Mouse (Mus musculus): ENCODE data around the gene Tbcb. TPM values are rescaled to one million over a fixed set of nuclear protein-coding genes. Genes with fewer than 3 reads are reported as not detected.
"Not testable (repeated sequence)": the region's sequence is repeated elsewhere in the genome, so short reads cannot be mapped to it uniquely, and the experiment has no call there.

The Tbcb gene
- 100 to 1,000 TPM; 110 to 130 (median 118) TPM for total RNA-seq (2022)

DNA sequence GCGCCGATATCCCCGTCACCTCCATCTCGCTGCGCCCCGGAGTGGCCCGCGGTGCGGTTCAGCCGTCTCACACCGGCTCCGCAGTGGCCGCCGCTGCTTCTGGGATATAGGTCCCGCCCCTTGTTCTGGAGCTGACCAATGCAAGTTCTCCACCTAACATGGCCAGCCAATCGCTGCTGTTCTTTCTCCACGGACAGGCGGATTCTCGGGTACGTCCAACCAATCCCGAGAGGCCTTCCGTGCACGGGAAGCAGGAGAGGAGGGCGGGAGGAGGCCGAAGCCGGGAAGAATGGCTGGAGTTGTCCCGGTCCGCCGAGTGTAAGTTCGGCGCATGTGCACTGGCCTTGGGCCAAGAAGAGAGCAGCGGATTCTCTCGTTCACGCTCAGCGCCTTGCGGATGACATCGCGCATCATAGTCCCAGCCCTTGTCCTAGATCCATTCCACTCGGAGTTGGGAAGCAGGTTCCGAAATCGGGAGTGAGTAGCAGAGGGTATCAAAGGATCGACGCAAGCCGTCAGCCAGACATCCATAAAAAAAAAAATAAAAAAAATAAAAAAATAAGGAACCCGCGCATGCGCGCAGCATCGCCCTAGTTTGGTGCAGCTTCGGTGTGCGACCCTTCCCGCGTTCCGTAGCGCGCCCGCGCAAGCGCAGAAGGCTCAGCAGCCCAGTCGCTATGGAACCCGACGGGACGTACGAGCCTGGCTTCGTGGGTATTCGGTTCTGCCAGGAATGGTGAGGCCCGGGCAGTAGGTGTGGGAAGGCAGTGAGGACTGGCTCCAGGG is at the start of gene Tbcb, which contains the start of gene Polr2i:
Tbcb (minus strand) TSS at position 604 of the 786 bp plus-strand sequence.
Polr2i (plus strand) TSS at position 280 of the 786 bp plus-strand sequence.
- peak; percentile 99 for DNase-seq (ENCODE audit: low spot score in 2 of 2)

- DNase-seq (ENCODE audit: low spot score in 2 of 2), result no peak
Observed at GRCm38 (mm10) chr7:30281522-30281921, 49.5 kb upstream of the Tbcb start.

- peak; percentile 88 to 91 for DNase-seq (ENCODE audit: low spot score in 2 of 2)
Observed at GRCm38 (mm10) chr7:30280670-30281138, 48.6 kb upstream of the Tbcb start.

- DNase-seq (ENCODE audit: low spot score in 2 of 2), result peak; percentile 84 to 91
Observed at GRCm38 (mm10) chr7:30279951-30280669, 48.0 kb upstream of the Tbcb start, which contains the start of the genes Thap8 and Wdr62. TSS of gene Thap8 (plus strand) at chr7:30280094. TSS of gene Wdr62 (minus strand) at chr7:30280419.

- DNase-seq (ENCODE audit: low spot score in 2 of 2), result no peak
Observed at GRCm38 (mm10) chr7:30279536-30279935, 47.5 kb upstream of the Tbcb start.

DNA sequence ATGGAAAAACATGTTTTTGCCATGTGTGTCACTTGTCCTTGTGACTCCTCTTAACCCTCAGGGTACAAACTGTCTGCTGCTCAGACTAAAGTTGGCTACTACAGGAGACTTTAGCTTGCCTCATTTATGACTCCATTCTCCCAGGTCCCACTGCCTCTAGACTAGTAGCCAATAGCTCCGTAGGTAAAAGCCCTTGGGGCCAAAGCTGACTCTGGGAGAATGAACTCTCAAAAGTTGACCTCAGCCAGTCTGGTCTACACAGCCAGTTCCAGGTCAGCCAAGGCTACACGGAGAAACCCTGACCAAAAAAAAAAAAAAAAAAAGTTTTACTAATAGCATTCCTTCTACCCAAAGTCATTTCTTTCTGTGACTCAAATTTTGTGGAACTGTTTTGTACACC is 46.8 kb upstream of the Tbcb start:
- DNase-seq (ENCODE audit: low spot score in 2 of 2), result no peak

DNA sequence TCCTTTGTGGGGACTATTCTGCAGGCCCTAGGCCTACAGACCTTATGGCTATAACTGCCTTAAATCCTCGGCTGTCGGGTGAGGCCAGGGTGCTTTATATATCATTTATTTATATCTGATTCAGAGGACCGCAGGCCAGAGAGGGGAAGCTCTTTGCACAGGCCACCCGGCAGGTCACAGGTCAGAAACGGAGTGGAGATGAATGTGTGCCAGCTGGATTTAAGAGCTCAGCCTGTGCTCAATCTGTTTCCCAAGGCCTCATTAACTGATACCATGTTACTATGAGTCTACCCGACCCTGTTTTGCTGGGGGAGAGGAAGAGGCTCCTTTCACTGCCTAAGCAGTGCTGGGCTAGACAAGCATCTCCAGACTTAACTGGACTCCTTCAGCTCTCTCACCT is 42.3 kb upstream of the Tbcb start:
- DNase-seq (ENCODE audit: low spot score in 2 of 2), result no peak

DNA sequence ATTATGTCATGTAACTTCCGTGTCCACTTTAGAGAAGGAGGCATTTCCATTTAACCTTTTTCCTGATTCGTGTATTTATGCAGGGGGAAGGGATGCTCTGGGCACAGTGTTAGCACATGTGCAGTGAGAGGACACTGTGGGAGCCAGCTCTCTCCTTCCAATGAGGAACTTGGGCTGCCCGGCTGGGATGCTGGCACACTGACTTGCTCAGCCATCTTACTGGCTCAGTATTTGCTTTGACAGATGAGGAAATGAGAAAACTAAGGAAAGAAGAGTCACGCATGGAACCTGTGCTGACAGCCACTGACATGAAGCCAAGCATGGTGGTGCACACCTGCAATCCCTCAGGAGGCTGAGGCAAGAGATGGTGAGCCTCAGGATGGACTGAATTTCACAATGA is 37.6 kb upstream of the Tbcb start:
- DNase-seq (ENCODE audit: low spot score in 2 of 2), result no peak

GRCm38 (mm10) chr7:30266780-30267179 is 34.7 kb upstream of the Tbcb start:
- no peak for DNase-seq (ENCODE audit: low spot score in 2 of 2)

GRCm38 (mm10) chr7:30265935-30266334 is 33.9 kb upstream of the Tbcb start:
- no peak for DNase-seq (ENCODE audit: low spot score in 2 of 2)

DNA sequence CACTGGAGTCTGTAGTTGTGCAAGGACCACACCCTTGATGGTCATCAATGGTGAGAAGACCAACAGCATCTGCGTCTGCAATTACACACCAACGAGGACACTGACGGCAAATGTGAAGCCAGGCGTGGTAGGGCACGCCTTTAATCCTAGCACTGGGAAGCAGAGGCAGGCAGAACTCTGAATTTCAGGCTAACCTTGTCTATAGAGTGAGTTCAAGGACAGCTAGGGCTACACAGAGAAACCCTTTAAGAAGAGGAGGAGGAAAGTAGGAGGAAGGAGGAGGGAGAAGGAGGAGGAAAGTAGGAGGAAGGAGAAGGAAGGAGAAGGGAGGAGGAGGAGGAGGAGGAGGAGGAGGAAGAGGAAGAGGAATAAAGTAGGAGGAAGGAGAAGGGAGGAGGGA is 33.5 kb upstream of the Tbcb start:
- no peak for DNase-seq (ENCODE audit: low spot score in 2 of 2)

DNA sequence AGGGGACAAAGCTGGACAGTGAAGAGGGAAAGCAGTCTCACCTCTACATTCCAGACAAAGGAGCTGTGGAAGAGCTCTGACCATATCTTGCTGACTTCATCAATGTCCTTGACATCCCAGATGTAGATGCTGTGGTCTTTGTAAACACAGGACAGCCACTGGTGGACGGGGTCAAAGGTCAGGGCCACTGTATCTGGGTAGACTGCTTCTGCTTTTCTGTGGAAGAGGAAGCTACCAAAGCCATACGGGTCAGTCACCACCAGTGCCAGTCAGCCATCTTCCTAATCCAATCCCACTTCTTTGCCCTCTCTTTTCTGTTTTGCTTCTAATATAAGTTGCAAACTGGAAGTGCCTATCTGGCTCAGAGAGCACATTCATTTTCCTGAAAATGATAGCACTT is 33.0 kb upstream of the Tbcb start:
- no peak for DNase-seq (ENCODE audit: low spot score in 2 of 2)

GRCm38 (mm10) chr7:30251956-30252954 is 20.2 kb upstream of the Tbcb start:
- no peak for DNase-seq (ENCODE audit: low spot score in 2 of 2)

DNA sequence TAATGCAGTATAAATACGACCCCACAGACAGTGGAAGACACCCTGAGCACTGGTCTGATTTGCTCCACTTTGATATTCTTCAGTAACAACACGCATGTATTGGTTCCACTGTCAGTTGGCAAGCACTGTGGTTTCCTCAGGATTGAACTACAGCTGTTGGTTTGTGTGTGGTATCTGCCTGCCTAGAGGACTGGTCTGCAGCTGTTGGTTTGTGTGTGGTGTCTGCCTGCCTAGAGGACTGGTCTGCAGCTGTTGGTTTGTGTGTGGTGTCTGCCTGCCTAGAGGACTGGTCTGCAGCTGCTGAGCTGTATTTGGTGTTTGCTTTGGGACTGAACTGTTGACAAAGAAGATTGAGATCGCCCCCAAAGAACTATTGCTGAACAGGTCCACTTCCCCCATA is 5.3 kb upstream of the Tbcb start:
- not testable (repeated sequence) for DNase-seq (ENCODE audit: low spot score in 2 of 2)

GRCm38 (mm10) chr7:30235625-30236024 is 3.6 kb upstream of the Tbcb start, which contains the start of gene Ovol3:
TSS of gene Ovol3 (minus strand) at chr7:30235725.
- no peak for DNase-seq (ENCODE audit: low spot score in 2 of 2)

DNA sequence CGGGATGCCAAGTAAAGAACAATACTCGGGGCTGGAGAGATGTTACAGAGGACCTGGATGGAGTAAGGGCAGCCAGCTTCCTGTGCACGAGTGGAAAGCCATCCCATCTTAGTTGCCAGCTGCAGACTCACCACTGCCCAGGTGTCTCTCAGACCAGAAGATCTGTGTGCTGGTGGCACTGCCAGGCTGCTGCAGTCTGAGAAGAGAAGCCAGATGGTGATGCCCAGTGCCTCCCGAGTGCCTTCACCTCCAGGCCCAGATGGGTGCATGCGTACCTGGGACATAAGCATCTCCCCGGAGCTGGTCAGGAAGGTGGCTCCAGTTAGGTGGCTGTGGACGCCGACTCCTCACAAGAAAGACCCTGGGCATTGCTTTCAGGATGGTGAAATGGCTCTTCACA is 3.0 kb upstream of the Tbcb start:
- DNase-seq (ENCODE audit: low spot score in 2 of 2), result no peak

GRCm38 (mm10) chr7:30234276-30234858 is 2.3 kb upstream of the Tbcb start:
- DNase-seq (ENCODE audit: low spot score in 2 of 2), result no peak

DNA sequence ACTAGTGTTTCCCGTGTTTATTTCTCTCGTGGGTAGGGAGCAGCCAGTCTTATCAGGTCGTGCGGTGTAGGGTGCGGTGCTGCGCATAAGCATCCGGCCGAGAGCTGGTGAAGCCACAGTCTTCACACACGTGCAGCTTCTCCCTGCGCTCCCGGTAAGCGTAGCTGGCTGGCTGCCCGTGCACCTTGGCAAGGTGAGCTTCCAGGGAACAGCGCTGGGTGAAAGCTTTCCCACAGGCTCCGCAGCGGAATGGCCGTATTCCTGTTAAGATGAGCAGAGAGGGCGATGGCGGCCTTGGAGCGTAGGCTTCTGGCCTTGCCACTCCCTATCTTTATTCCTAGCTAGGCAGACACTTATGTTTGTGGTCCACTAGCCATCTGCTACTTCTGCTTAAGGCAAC is 1.3 kb upstream of the Tbcb start:
- no peak for DNase-seq (ENCODE audit: low spot score in 2 of 2)

GRCm38 (mm10) chr7:30232631-30233148 is 618 bp upstream of the Tbcb start:
- peak; percentile 25 to 32 for DNase-seq (ENCODE audit: low spot score in 2 of 2)

DNA sequence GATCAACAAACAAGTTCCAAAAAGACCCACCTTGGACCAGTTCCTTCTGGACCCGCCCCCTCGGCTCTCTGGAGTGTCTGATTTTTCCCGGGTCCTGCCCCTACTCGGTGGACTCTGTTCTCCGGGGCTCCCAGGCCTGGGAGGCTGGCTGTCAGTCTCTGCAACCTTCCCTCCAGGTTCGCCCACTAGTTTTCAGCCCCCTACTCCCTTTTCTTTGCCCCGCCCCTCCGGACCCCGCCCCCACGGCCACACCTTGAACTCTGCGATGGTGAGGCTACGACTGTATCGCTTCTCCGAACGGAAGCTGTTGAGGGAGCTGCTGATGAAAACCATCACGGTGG is 774 bp downstream of the Tbcb start:
- no peak for DNase-seq (ENCODE audit: low spot score in 2 of 2)

DNA sequence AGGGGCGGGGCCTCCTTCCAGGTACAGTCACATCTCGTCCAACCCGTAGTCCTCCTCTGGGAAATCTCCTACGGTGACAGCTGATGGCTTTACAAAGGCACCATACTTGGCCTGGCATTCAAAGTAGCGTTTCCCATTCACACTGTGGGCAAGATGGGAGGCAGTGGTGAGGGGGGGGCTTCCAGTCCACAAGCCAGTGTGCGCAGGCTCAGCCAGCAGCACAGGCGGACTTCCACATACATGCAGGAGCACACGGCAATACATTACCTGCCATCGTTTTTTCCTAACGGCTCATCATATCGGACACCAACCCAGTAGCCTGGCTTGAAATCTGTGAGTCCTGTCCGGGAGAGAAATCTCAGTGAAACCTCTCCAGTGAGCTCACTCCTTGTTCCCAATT is 7.9 kb downstream of the Tbcb start:
- no peak for DNase-seq (ENCODE audit: low spot score in 2 of 2)

All from layer of hippocampus, adult 8-10 months (tissue).